Mouse (Mus musculus) bone marrow macrophage, adult 2 months (primary cell): ENCODE data around the gene Tpo.

Source experiments
- CTCF ChIP-seq: IDR thresholded peaks from 2 replicates; pipeline ENCODE4 v1.5.1; 2012; ENCODE audit warnings: low read depth, mild to moderate bottlenecking, low read length, moderate library complexity
- POLR2A ChIP-seq: IDR thresholded peaks from 2 replicates; pipeline ENCODE4 v1.6.1; 2012; ENCODE audit warnings: mild to moderate bottlenecking, low read depth, low read length, borderline replicate concordance

- TF ChIP-seq CTCF (no peak), POLR2A (no peak)
Measured at GRCm38 (mm10) chr12:30177966-30178365, 45.5 kb upstream of the Tpo start.
